Mouse (Mus musculus) MEL (cell line): ENCODE measurements around the gene Fam178b. TPM values are rescaled to one million over a fixed set of nuclear protein-coding genes. Genes with fewer than 3 reads are reported as not detected.

Source experiments
- DNase-seq: peaks from one replicate; pipeline ENCODE4 v3.0.0; 2011; ENCODE audit warnings: low read depth, low spot score
- H3K27ac ChIP-seq: 2 replicates; pipeline ENCODE4 v1.5.1; 2012; ENCODE audit warnings: low read depth, mild to moderate bottlenecking, control low read depth, low read length, moderate library complexity; ENCODE audit not compliant: control insufficient read depth
- H3K27me3 ChIP-seq, 2 experiments: fragments of 150-350 bp in 1 of 2; sonication (generic) in 1 of 2; 2 replicates each; pipeline ENCODE4 v1.6.1; 2012; ENCODE audit warnings: low read length in 2 of 2, mild to moderate bottlenecking in 2 of 2, improper control_type of control experiment in 1 of 2, moderate library complexity in 1 of 2; ENCODE audit not compliant: insufficient read depth in 2 of 2, control insufficient read depth in 1 of 2
- H3K36me3 ChIP-seq, 2 experiments: 2 replicates each; pipeline ENCODE4 v1.6.1; 2012 to 2014; ENCODE audit warnings: low read length in 2 of 2, improper control_type of control experiment in 1 of 2, inconsistent platforms in 1 of 2, mild to moderate bottlenecking in 1 of 2; ENCODE audit not compliant: insufficient read depth in 2 of 2, control insufficient read depth in 1 of 2
- H3K4me1 ChIP-seq, 2 experiments: fragments of 150-350 bp in 1 of 2; sonication (generic) in 1 of 2; 2 replicates each; pipeline ENCODE4 v1.6.1; 2012; ENCODE audit warnings: low read length in 2 of 2, improper control_type of control experiment in 1 of 2, mild to moderate bottlenecking in 1 of 2; ENCODE audit not compliant: insufficient read depth in 2 of 2, control insufficient read depth in 1 of 2
- H3K4me3 ChIP-seq, 2 experiments: fragments of 150-350 bp in 1 of 2; sonication (generic) in 1 of 2; 2 replicates each; pipeline ENCODE4 v1.5.1; 2012; ENCODE audit warnings: low read depth in 2 of 2, low read length in 2 of 2, mild to moderate bottlenecking in 2 of 2, moderate library complexity in 2 of 2, control low read depth in 1 of 2, improper control_type of control experiment in 1 of 2; ENCODE audit not compliant: control insufficient read depth in 1 of 2, insufficient read depth in 1 of 2
- H3K79me2 ChIP-seq: 2 replicates; pipeline ENCODE4 v1.6.1; 2012; ENCODE audit warnings: mild to moderate bottlenecking, low read length, moderate library complexity; ENCODE audit not compliant: control insufficient read depth, poor library complexity, insufficient read depth
- H3K9ac ChIP-seq: 2 replicates; pipeline ENCODE4 v1.6.1; 2012; ENCODE audit warnings: low read depth, mild to moderate bottlenecking, control low read depth, low read length, moderate library complexity; ENCODE audit not compliant: control insufficient read depth, poor library complexity, severe bottlenecking
- H3K9me3 ChIP-seq: fragments of 150-350 bp; sonication (generic); replicated peaks from 2 replicates; pipeline ENCODE4 v1.6.1; 2012; ENCODE audit warnings: mild to moderate bottlenecking, low read length, improper control_type of control experiment, moderate library complexity; ENCODE audit not compliant: insufficient read depth
- CHD2 ChIP-seq: IDR thresholded peaks from 2 replicates; pipeline ENCODE4 v1.6.1; 2011; ENCODE audit warnings: low read length, improper control_type of control experiment
- E2F4 ChIP-seq: IDR thresholded peaks from 2 replicates; pipeline ENCODE4 v1.6.1; 2011; ENCODE audit warnings: low read depth, low read length, improper control_type of control experiment, borderline replicate concordance
- GABPA ChIP-seq: IDR thresholded peaks from 2 replicates; pipeline ENCODE4 v1.6.1; 2012; ENCODE audit warnings: low read depth, mild to moderate bottlenecking, inconsistent platforms, low read length, improper control_type of control experiment, moderate library complexity
- KAT2A ChIP-seq: conservative IDR thresholded peaks from 2 replicates; pipeline ENCODE4 v1.6.1; 2012; ENCODE audit warnings: low read depth, low read length, improper control_type of control experiment, inconsistent platforms
- NELFE ChIP-seq: IDR thresholded peaks from 2 replicates; pipeline ENCODE4 v1.6.1; 2011; ENCODE audit warnings: low read depth, low read length, improper control_type of control experiment
- POLR2AphosphoS2 ChIP-seq: IDR thresholded peaks from 2 replicates; pipeline ENCODE4 v1.6.1; 2011; ENCODE audit warnings: low read length, improper control_type of control experiment
- RAD21 ChIP-seq: IDR thresholded peaks from 2 replicates; pipeline ENCODE4 v1.6.1; 2011; ENCODE audit warnings: mild to moderate bottlenecking, low read depth, low read length, improper control_type of control experiment
- RCOR1 ChIP-seq: IDR thresholded peaks from 2 replicates; pipeline ENCODE4 v1.6.1; 2012; ENCODE audit warnings: low read depth, mild to moderate bottlenecking, inconsistent platforms, low read length, improper control_type of control experiment
- SIN3A ChIP-seq: IDR thresholded peaks from 2 replicates; pipeline ENCODE4 v1.6.1; 2012; ENCODE audit warnings: low read length, improper control_type of control experiment, inconsistent platforms
- SMC3 ChIP-seq: IDR thresholded peaks from 2 replicates; pipeline ENCODE4 v1.6.1; 2011; ENCODE audit warnings: low read depth, low read length, improper control_type of control experiment
- TCF12 ChIP-seq: IDR thresholded peaks from 2 replicates; pipeline ENCODE4 v1.6.1; 2014; ENCODE audit warnings: low read depth, mild to moderate bottlenecking, inconsistent platforms, low read length, improper control_type of control experiment, moderate library complexity
- UBTF ChIP-seq: IDR thresholded peaks from 2 replicates; pipeline ENCODE4 v1.6.1; 2012; ENCODE audit warnings: low read depth, mild to moderate bottlenecking, inconsistent platforms, low read length, improper control_type of control experiment, moderate library complexity, borderline replicate concordance; ENCODE audit not compliant: insufficient read depth
- ZKSCAN1 ChIP-seq: IDR thresholded peaks from 2 replicates; pipeline ENCODE4 v1.6.1; 2012; ENCODE audit warnings: low read depth, mild to moderate bottlenecking, inconsistent platforms, low read length, improper control_type of control experiment, moderate library complexity
- ZMIZ1 ChIP-seq: IDR thresholded peaks from 2 replicates; pipeline ENCODE4 v1.6.1; 2012; ENCODE audit warnings: low read depth, mild to moderate bottlenecking, inconsistent platforms, low read length, improper control_type of control experiment, moderate library complexity
- ZNF384 ChIP-seq: IDR thresholded peaks from 2 replicates; pipeline ENCODE4 v1.6.1; 2012; ENCODE audit warnings: low read depth, mild to moderate bottlenecking, inconsistent platforms, low read length, improper control_type of control experiment
- polyA plus RNA-seq, 2 experiments: library from polyadenylated mRNA; stranded (reverse) in 1 of 2; unstranded in 1 of 2; fragments of >175 nt in 1 of 2; fragments of >200 nt in 1 of 2; gene quantifications; 2 replicates each; pipeline versions ENCODE4 v1.2.1 to v1.2.4; 2012; ENCODE audit warnings: low replicate concordance in 2 of 2, low read depth in 1 of 2; ENCODE audit not compliant: insufficient read length in 2 of 2, insufficient read depth in 1 of 2, missing spikeins in 1 of 2
- total RNA-seq: library from RNA; depleted of rRNA; stranded (reverse); fragments of 300-350 nt; gene quantifications from 2 replicates; pipeline ENCODE4 v1.2.3, GENCODE M21; 2012

Fam178b gene
- total and polyA plus RNA-seq, 3 experiments, result 0.19 to 0.29 TPM; not detected in 1

GRCm38 (mm10) chr1:36576991-36577675 is 105.8 kb downstream of the Fam178b start:
- TF ChIP-seq ZNF384, result no peak
- no peak for TF ChIP-seq NELFE
- TF ChIP-seq UBTF, result no peak
- no peak for TF ChIP-seq E2F4
- Histone ChIP-seq H3K27ac (no peak overlapping the region), H3K27me3 (no peaks in the 10 kb centered on the region; a peak in 2 of 4 replicates), H3K4me3 (no peak overlapping the region), H3K79me2 (no peaks in the 10 kb centered on the region), H3K9me3 (no peaks in the 10 kb centered on the region), H3K9ac (no peak overlapping the region), H3K36me3 (no peaks in the 10 kb centered on the region), H3K4me1 (no peaks in the 10 kb centered on the region)
- no peak for DNase-seq

- no peak overlapping the region for H3K4me3 ChIP-seq
- no peaks in the 10 kb centered on the region for H3K36me3 ChIP-seq
- no peak for TF ChIP-seq RAD21
- TF ChIP-seq GABPA, result no peak
- no peak for TF ChIP-seq KAT2A
- TF ChIP-seq SMC3, result no peak
- no peak for TF ChIP-seq CHD2
- no peak for TF ChIP-seq SIN3A
- TF ChIP-seq RCOR1, result no peak
- no peak for TF ChIP-seq POLR2AphosphoS2
- TF ChIP-seq ZMIZ1, result no peak
- TF ChIP-seq ZKSCAN1, result no peak
- no peak for TF ChIP-seq TCF12
- no peak for TF ChIP-seq UBTF
- no peak overlapping the region for H3K9ac ChIP-seq
- no peaks in the 10 kb centered on the region for H3K4me1 ChIP-seq
- H3K27ac ChIP-seq, result no peak overlapping the region
- H3K27me3 ChIP-seq, result no peaks in the 10 kb centered on the region; a peak in 2 of 4 replicates
- no peak for DNase-seq
- no peaks in the 10 kb centered on the region for H3K9me3 ChIP-seq
- H3K79me2 ChIP-seq, result no peaks in the 10 kb centered on the region
Observed at GRCm38 (mm10) chr1:36575347-36575746, 107.6 kb downstream of the Fam178b start.
